Mouse (Mus musculus) lung, postnatal 10 days (tissue): ENCODE data around the gene Itpripl1.
"Not testable (repeated sequence)": the region's sequence is repeated elsewhere in the genome, so short reads cannot be mapped to it uniquely, and the experiment has no call there.

Experiments used
- DNase-seq: peaks from one replicate; pipeline ENCODE4 v3.0.0; 2021

Itpripl1 gene

GRCm38 (mm10) chr2:127090151-127090550, 53.1 kb downstream of the Itpripl1 start:
- not testable (repeated sequence) for DNase-seq
